In the genomic region with DNA sequence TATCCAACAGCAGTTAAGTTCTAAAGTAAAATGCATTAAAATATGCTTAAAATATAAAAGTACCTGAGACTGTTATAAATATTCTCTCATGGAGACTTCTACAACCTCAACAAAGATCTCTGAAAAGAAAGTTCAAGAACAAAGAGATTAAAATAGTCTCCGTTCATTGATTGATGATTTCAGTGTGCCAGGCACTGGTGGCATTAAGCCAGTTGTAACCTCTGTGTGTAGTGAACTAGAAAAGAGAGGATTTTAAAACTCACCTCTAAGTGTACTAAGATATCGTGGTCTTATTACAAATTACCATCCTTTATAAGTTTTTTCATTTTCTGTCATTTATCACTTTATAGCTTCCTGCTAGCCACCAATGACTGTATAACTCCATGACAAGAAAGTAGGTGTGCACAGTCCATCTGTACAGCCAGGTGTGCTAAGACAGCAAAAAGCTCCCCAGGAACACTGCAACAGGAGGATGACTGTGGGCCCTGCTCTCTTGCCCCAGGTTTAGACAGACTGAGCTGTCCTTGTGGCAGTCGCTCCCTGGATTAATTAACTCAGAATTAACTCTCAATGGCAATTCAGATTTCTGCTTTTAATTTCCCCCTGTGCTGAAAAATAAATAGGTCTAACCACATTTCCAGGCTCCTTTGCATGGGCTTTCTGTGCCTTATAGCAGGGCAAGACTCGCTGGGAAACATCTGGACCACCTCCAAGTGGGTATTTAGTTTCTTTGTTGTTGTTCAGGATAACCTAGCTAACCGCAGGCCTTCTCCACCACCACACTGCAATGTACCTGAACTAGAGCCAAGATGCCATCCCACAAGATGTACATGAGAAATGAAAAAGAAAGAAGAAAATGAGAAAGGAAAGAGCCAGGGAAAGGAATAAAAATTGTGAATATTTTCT, we compare ENCODE assay signal across 15 mouse cellular contexts.
DNase-seq lines count a peak whose midpoint lies in the region; ATAC-seq and TF ChIP-seq lines count a peak whose summit lies in the region.
"Had no signal": no experiment of that assay in that cellular context is flagged by ENCODE, and none has a peak within 500 bp of the region (broad histone marks: within the 10 kb centered on the region; RNA-seq: fewer than 3 reads in every experiment).

No protein-coding gene starts in this region.

- no peak for DNase-seq in forebrain, postnatal 0 days
- peak; percentile 57 to 58 for DNase-seq in adrenal gland, postnatal 36 days
- peak; percentile 21 for DNase-seq in forelimb bud, embryonic 11.5 days (ENCODE audit: low read depth, low spot score)
- no peak for DNase-seq in layer of hippocampus, adult 8-10 months (ENCODE audit: low spot score in 2 of 2)
- DNase-seq in thymus, postnatal 14 days, result no peak
- DNase-seq: B cell, adult 2 months; cerebellum, adult 2 months had no signal

- H3K36me3 ChIP-seq in forebrain, embryonic 13.5 days (ENCODE audit: poor library complexity, severe bottlenecking), result no peaks in the 10 kb centered on the region
- no peaks in the 10 kb centered on the region for H3K36me3 ChIP-seq in forebrain, postnatal 0 days (ENCODE audit: insufficient read depth)
- H3K36me3 ChIP-seq: heart, embryonic 15.5 days; hindbrain, embryonic 10.5 days; liver, embryonic 15.5 days; midbrain, embryonic 13.5 days; stomach, embryonic 15.5 days had no signal

- 44% methylated on average over 5 of the region's 5 CpGs for WGBS in forebrain, embryonic 13.5 days
- WGBS in forebrain, postnatal 0 days, result 33% methylated on average over 5 of the region's 5 CpGs

- H3K4me3 ChIP-seq in forebrain, embryonic 13.5 days, result no peak overlapping the region
- H3K4me3 ChIP-seq in forebrain, postnatal 0 days (ENCODE audit: low read depth, low read length), result no peak overlapping the region
- H3K4me3 ChIP-seq: heart, embryonic 15.5 days; hindbrain, embryonic 10.5 days; liver, embryonic 15.5 days; midbrain, embryonic 13.5 days; stomach, embryonic 15.5 days had no signal

- H3K27me3 ChIP-seq in forebrain, embryonic 13.5 days, result no peaks in the 10 kb centered on the region
- no peaks in the 10 kb centered on the region for H3K27me3 ChIP-seq in forebrain, postnatal 0 days (ENCODE audit: insufficient read depth, low read length)
- H3K27me3 ChIP-seq: heart, embryonic 15.5 days; liver, embryonic 15.5 days; midbrain, embryonic 13.5 days; stomach, embryonic 15.5 days had no signal

- no peaks in the 10 kb centered on the region for H3K9me3 ChIP-seq in forebrain, embryonic 13.5 days (replicated peaks)
- H3K9me3 ChIP-seq in forebrain, postnatal 0 days (ENCODE audit: low read length), result no peaks in the 10 kb centered on the region
- H3K9me3 ChIP-seq: heart, embryonic 15.5 days; hindbrain, embryonic 10.5 days; liver, embryonic 15.5 days; midbrain, embryonic 13.5 days; stomach, embryonic 15.5 days had no signal

- no peak for ATAC-seq in forebrain, embryonic 13.5 days
- ATAC-seq in forebrain, postnatal 0 days, result no peak
- ATAC-seq in activated CD4-positive, CD25-positive, alpha-beta regulatory T cell, adult 4 months, result no peak
- ATAC-seq: midbrain, embryonic 13.5 days had no signal

- peaks cover 8% of the 10 kb centered on the region; the same call in 1 of the 2 replicates for H3K4me1 ChIP-seq in forebrain, embryonic 13.5 days
- no peaks in the 10 kb centered on the region for H3K4me1 ChIP-seq in forebrain, postnatal 0 days (ENCODE audit: insufficient read depth)
- H3K4me1 ChIP-seq: heart, embryonic 15.5 days; hindbrain, embryonic 10.5 days; liver, embryonic 15.5 days; midbrain, embryonic 13.5 days; stomach, embryonic 15.5 days had no signal

- H3K9ac ChIP-seq in forebrain, embryonic 13.5 days, result no peak overlapping the region
- no peak overlapping the region for H3K9ac ChIP-seq in forebrain, postnatal 0 days
- H3K9ac ChIP-seq: heart, embryonic 15.5 days; liver, embryonic 15.5 days; midbrain, embryonic 13.5 days; stomach, embryonic 15.5 days had no signal

- no peak overlapping the region for H3K4me2 ChIP-seq in forebrain, embryonic 13.5 days
- H3K4me2 ChIP-seq in forebrain, postnatal 0 days (ENCODE audit: low read depth), result no peak overlapping the region
- H3K4me2 ChIP-seq: heart, embryonic 15.5 days; liver, embryonic 15.5 days; midbrain, embryonic 13.5 days; stomach, embryonic 15.5 days had no signal

- TF ChIP-seq CTCF in forebrain, postnatal 0 days (IDR thresholded peaks at IDR 0.05; ENCODE audit: low read depth), result no peak

- peak overlapping the region; percentile 12; the same call in 1 of the 2 replicates for H3K27ac ChIP-seq in forebrain, embryonic 13.5 days
- no peak overlapping the region for H3K27ac ChIP-seq in forebrain, postnatal 0 days (ENCODE audit: low read depth, low read length)
- H3K27ac ChIP-seq: heart, embryonic 15.5 days; hindbrain, embryonic 10.5 days; kidney, postnatal 0 days; liver, embryonic 15.5 days; midbrain, embryonic 13.5 days; stomach, embryonic 15.5 days had no signal

Comparison
In these comparisons a context has a peak if more than half of its experiments do, and no peak if none do; other contexts are left out.
1. DNase-seq: peak in adrenal gland, postnatal 36 days (2 of 2) and forelimb bud, embryonic 11.5 days (single experiment); none in forebrain, postnatal 0 days (single experiment), layer of hippocampus, adult 8-10 months (0 of 2) and thymus, postnatal 14 days (single experiment).